Mouse (Mus musculus): ENCODE measurements around the gene Klhl23. TPM values are rescaled to one million over a fixed set of nuclear protein-coding genes. Genes with fewer than 3 reads are reported as not detected.

The Klhl23 gene
- polyA plus RNA-seq (2012; fragmentation: generic; extraction: Trizol), result 1 to 10 TPM in 1 of 2 experiments, under 1 TPM in 1; 0.15 to 1.6 TPM

GRCm38 (mm10) chr2:69821711-69822110 is at the start of gene Klhl23:
Gene Klhl23, plus strand, starts transcription at chr2:69821944.

GRCm38 (mm10) chr2:69789429-69790069 is 32.2 kb upstream of the Klhl23 start, which contains the start of the genes Ccdc173 and Phospho2:
Gene Ccdc173, minus strand, starts transcription at chr2:69789575.
Gene Phospho2, plus strand, starts transcription at chr2:69789623.

GRCm38 (mm10) chr2:69861485-69862091 is 39.8 kb downstream of the Klhl23 start, which contains the start of gene Ssb:
Gene Ssb, plus strand, starts transcription at chr2:69861562.

GRCm38 (mm10) chr2:69885451-69886305 is 63.9 kb downstream of the Klhl23 start, which contains the start of gene Mettl5:
Gene Mettl5, minus strand, starts transcription at chr2:69885615.

Other genes starting within 250 kb of the Klhl23 start
- gene Lrp2, start 235.9 kb upstream of the Klhl23 start, polyA plus RNA-seq (2012; fragmentation: generic; extraction: Trizol), result not detected
- gene Bbs5, start 174.8 kb upstream of the Klhl23 start, polyA plus RNA-seq (2012; fragmentation: generic; extraction: Trizol), result 1 to 10 TPM in 1 of 2 experiments, under 1 TPM in 1; 0.18 to 2.4 TPM
- under 1 TPM; 0.01 to 0.08 TPM for gene Klhl41, start 151.8 kb upstream of the Klhl23 start, polyA plus RNA-seq (2012; fragmentation: generic; extraction: Trizol)
- gene Fastkd1, start 108.4 kb upstream of the Klhl23 start, polyA plus RNA-seq (2012; fragmentation: generic; extraction: Trizol), result 1 to 10 TPM in 1 of 2 experiments, under 1 TPM in 1; 0.36 to 3.1 TPM
- 1 to 10 TPM; 3.4 to 5.4 TPM for gene Ppig, start 99.4 kb upstream of the Klhl23 start, polyA plus RNA-seq (2012; fragmentation: generic; extraction: Trizol)
- gene Ccdc173, start 32.4 kb upstream of the Klhl23 start, polyA plus RNA-seq (2012; fragmentation: generic; extraction: Trizol), result under 1 TPM; 0.04 to 0.83 TPM
- gene Phospho2, start 32.3 kb upstream of the Klhl23 start, polyA plus RNA-seq (2012; fragmentation: generic; extraction: Trizol), result 1 to 10 TPM in 1 of 2 experiments, under 1 TPM in 1; 0.51 to 7.3 TPM
- 10 to 100 TPM in 1 of 2 experiments, 1 to 10 TPM in 1; 4.2 to 17.9 TPM for gene Ssb, start 39.6 kb downstream of the Klhl23 start, polyA plus RNA-seq (2012; fragmentation: generic; extraction: Trizol)
- gene Mettl5, start 63.7 kb downstream of the Klhl23 start, polyA plus RNA-seq (2012; fragmentation: generic; extraction: Trizol), result 1 to 10 TPM; 1.3 to 5.1 TPM
- 1 to 10 TPM in 1 of 2 experiments, under 1 TPM in 1; 0.50 to 7.3 TPM for gene Ubr3, start 75.3 kb downstream of the Klhl23 start, polyA plus RNA-seq (2012; fragmentation: generic; extraction: Trizol)
- not detected for gene Myo3b, start 217.2 kb downstream of the Klhl23 start, polyA plus RNA-seq (2012; fragmentation: generic; extraction: Trizol)

Data from C3H10T1/2 (cell line).